Mouse (Mus musculus): Measurements from ENCODE around the gene Glud1. TPM values are rescaled to one million over a fixed set of nuclear protein-coding genes. Genes with fewer than 3 reads are reported as not detected.

Gene Glud1
- polyA plus RNA-seq, 1 experiment: 65.8 TPM

DNA sequence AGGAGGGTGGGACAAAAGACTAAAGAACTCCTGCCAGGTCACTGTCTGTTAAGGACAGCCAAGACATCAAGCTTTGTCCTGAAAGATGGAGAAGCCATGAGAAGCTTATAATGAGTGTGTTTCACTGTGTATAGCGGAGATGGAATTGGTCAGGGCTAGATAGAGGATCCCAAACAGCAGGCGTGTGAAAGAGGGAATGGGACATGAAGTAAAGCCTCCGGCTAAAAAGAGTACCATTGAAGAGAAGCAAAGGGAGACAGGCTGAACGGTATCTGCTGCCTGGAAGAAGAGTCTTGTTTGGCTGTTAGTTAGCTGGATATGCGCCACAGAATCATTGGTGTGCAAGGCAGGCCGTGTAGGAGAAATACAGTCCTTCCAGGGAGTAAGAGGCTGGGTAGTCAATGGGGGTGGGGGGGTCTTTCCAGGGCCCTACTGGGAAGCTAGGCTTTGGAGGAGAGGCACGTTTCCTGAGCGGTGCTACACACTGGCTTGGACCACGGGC lies 20.2 kb downstream of the Glud1 start:
- TF ChIP-seq GATA1 (IDR thresholded peaks at IDR 0.05; ENCODE audit: low read length): no peak

- TF ChIP-seq GATA1 (IDR thresholded peaks at IDR 0.05; ENCODE audit: low read length): no peak
Observed at GRCm38 (mm10) chr14:34331886-34332285, 21.4 kb downstream of the Glud1 start.

DNA sequence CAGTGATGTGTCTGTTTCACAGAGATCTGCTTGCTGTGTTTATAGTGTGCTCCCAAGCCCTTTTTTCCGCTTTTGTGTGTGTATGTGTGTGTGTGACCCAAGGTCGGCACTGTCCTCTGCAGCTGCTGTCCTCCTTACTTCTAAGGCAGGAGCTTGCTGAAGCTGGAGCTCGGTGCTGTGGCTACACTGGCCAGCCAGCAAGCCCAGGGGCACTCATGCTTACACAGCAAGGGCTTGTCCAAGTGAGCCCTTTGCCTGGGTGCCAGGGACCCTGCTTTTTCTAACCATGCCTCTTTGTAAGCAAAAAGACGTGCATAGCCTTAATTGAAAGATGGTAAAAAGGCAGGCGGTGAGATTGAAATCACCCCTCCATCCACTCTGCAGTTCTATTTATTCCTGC lies 21.9 kb downstream of the Glud1 start:
- TF ChIP-seq GATA1 (IDR thresholded peaks at IDR 0.05; ENCODE audit: low read length): no peak

DNA sequence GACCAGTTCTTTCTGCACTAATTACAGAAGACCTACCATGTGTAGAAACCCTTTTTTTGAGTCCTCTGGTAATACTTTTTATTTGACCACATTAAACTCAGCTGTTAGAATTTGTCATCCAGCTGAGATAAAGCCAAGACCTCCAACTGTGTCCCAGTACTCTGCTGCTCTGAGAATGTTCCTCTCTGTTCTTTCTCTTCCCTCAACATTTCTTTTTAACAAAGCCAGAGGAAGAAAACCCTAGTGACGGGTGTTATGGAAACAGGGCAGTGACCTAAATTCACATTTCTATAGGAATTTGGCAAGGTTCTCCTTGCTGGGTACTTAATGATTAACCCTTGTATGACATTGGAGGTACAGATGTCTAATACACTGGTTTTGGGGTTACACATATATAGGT lies 28.9 kb downstream of the Glud1 start:
- TF ChIP-seq GATA1 (IDR thresholded peaks at IDR 0.05; ENCODE audit: low read length): no peak

- TF ChIP-seq GATA1 (IDR thresholded peaks at IDR 0.05; ENCODE audit: low read length): no peak
Observed at GRCm38 (mm10) chr14:34341993-34342392, 31.5 kb downstream of the Glud1 start.

- no peak for TF ChIP-seq GATA1 (IDR thresholded peaks at IDR 0.05; ENCODE audit: low read length)
Observed at GRCm38 (mm10) chr14:34343078-34343477, 32.6 kb downstream of the Glud1 start.

- no peak for TF ChIP-seq GATA1 (IDR thresholded peaks at IDR 0.05; ENCODE audit: low read length)
Observed at GRCm38 (mm10) chr14:34344361-34344760, 33.8 kb downstream of the Glud1 start.

- no peak for TF ChIP-seq GATA1 (IDR thresholded peaks at IDR 0.05; ENCODE audit: low read length)
Observed at GRCm38 (mm10) chr14:34345771-34346566, 35.4 kb downstream of the Glud1 start.

- TF ChIP-seq GATA1 (IDR thresholded peaks at IDR 0.05; ENCODE audit: low read length): no peak
Observed at GRCm38 (mm10) chr14:34347084-34347483, 36.6 kb downstream of the Glud1 start.

DNA sequence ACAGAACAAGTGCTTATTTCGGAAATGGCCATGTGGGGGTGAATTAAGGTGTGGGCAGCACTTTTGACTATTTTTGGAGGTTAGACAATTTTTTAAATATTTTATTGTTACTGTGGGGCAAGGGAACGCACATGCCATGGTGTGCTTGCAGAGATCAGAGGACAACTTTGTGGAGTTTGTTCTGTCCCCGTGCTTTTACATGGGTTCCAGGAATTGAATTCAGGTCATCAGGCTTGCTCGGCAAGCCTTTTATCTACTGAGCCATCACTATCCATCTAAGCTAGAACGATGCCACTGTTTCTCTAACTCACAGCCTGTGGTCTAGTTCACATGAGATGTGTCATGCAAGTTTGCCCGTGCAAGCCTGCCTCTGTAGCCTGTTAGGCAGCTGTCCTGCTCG lies 37.8 kb downstream of the Glud1 start:
- no peak for TF ChIP-seq GATA1 (IDR thresholded peaks at IDR 0.05; ENCODE audit: low read length)

DNA sequence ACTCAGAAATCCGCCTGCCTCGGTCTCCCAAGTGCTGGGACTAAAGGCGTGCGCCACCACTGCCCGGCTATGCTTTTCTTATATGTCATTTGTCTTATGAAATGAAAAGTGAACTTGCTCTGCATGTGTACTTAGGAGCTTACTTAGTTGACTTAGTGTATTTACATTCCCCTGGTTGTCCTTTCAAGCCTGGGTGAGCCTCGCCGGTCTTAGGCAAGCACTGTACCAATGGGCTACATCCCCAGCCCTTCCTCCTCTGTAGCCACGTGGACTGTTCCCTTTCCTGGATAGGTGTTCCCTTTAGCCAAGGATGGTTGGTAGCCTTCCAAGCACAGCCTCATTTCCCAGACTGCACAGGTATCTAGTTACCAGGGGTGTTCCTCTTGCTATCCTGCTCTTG lies 38.5 kb downstream of the Glud1 start:
- TF ChIP-seq GATA1 (IDR thresholded peaks at IDR 0.05; ENCODE audit: low read length): no peak

GRCm38 (mm10) chr14:34351660-34352059 lies 41.1 kb downstream of the Glud1 start:
- TF ChIP-seq GATA1 (IDR thresholded peaks at IDR 0.05; ENCODE audit: low read length): no peak

DNA sequence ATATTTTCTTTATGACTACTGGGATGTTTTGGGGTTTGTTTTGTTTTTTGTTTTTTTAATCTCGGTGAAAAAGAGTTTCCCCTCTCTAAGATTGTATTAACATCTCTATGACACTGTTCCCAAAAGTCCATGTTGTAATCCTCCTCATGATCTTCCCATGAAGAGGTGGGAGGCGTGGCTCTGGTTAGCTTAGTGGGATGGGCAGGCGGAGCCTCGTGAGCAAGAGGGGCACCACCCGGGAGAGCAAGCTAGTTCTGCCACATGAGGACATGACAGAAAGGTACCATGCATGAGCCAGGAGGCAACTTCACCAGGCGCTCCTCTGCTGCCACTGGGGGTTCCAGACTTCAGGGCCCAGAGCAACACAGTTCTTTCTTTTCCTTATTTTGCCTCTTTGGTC lies 42.0 kb downstream of the Glud1 start:
- TF ChIP-seq GATA1 (IDR thresholded peaks at IDR 0.05; ENCODE audit: low read length): no peak

GRCm38 (mm10) chr14:34353326-34353725 lies 42.8 kb downstream of the Glud1 start:
- TF ChIP-seq GATA1 (IDR thresholded peaks at IDR 0.05; ENCODE audit: low read length): no peak

- TF ChIP-seq GATA1 (IDR thresholded peaks at IDR 0.05; ENCODE audit: low read length): no peak
Observed at GRCm38 (mm10) chr14:34354456-34354855, 43.9 kb downstream of the Glud1 start.

- no peak for TF ChIP-seq GATA1 (IDR thresholded peaks at IDR 0.05; ENCODE audit: low read length)
Observed at GRCm38 (mm10) chr14:34355301-34355700, 44.8 kb downstream of the Glud1 start, which contains the start of gene Fam25c. TSS of gene Fam25c (minus strand) at chr14:34355433.

Data from G1E-ER4 (cell line).